In genomic region chr1:175639072-175639471, GRCm38 (mm10) we compare ENCODE assay signal across 35 mouse cellular contexts. TPM values are rescaled to one million over a fixed set of nuclear protein-coding genes. Genes with fewer than 3 reads are reported as not detected.
"Had no signal": no experiment of that assay in that cellular context is flagged by ENCODE, and none has a peak within 500 bp of the region (broad histone marks: within the 10 kb centered on the region; RNA-seq: fewer than 3 reads in every experiment).

No protein-coding gene starts in this region.

- H3K4me3 ChIP-seq: heart, adult 2 months; heart, embryonic 13.5 days; heart, embryonic 15.5 days; hindbrain, embryonic 13.5 days; hindbrain, embryonic 15.5 days; kidney, embryonic 15.5 days; layer of hippocampus, adult 2 months; left cerebral cortex, adult 2 months; limb, embryonic 10.5 days; limb, embryonic 12.5 days had no signal

- H3K9me3 ChIP-seq: heart, embryonic 13.5 days; heart, embryonic 15.5 days; hindbrain, embryonic 13.5 days; hindbrain, embryonic 15.5 days; kidney, embryonic 15.5 days; limb, embryonic 10.5 days; limb, embryonic 12.5 days had no signal

- H3K27ac ChIP-seq: heart, adult 2 months; heart, embryonic 13.5 days; heart, embryonic 15.5 days; hindbrain, embryonic 13.5 days; hindbrain, embryonic 15.5 days; hindbrain, postnatal 0 days; kidney, embryonic 15.5 days; kidney, postnatal 0 days; layer of hippocampus, adult 2 months; left cerebral cortex, adult 2 months; limb, embryonic 10.5 days; limb, embryonic 12.5 days had no signal

- H3K4me2 ChIP-seq: heart, embryonic 11.5 days; heart, embryonic 13.5 days; heart, embryonic 15.5 days; hindbrain, embryonic 13.5 days; hindbrain, embryonic 15.5 days; kidney, embryonic 15.5 days; limb, embryonic 12.5 days had no signal

- H3K36me3 ChIP-seq: heart, embryonic 13.5 days; heart, embryonic 15.5 days; hindbrain, embryonic 13.5 days; hindbrain, embryonic 15.5 days; kidney, embryonic 15.5 days; limb, embryonic 10.5 days; limb, embryonic 12.5 days had no signal

- H3K27me3 ChIP-seq: heart, embryonic 13.5 days; heart, embryonic 15.5 days; hindbrain, embryonic 13.5 days; hindbrain, embryonic 15.5 days; kidney, embryonic 15.5 days; limb, embryonic 12.5 days had no signal

- ATAC-seq: forebrain, postnatal 0 days; hindbrain, postnatal 0 days; intestine, embryonic 16.5 days had no signal

- H3K9ac ChIP-seq: forebrain, postnatal 0 days; heart, embryonic 13.5 days; heart, embryonic 15.5 days; hindbrain, embryonic 13.5 days; hindbrain, embryonic 15.5 days; kidney, embryonic 15.5 days; limb, embryonic 12.5 days had no signal

- DNase-seq: forebrain, postnatal 0 days; gastrocnemius, postnatal 14 days; gastrocnemius, postnatal 36 days; heart, adult 2 months; heart, postnatal 14 days; heart, postnatal 36 days; kidney, adult 11 months; kidney, adult 2 months; kidney, adult 9 months; kidney, postnatal 25 days; kidney, postnatal 4 days; liver had no signal

- H3K4me1 ChIP-seq: heart, embryonic 13.5 days; heart, embryonic 15.5 days; hindbrain, embryonic 13.5 days; hindbrain, embryonic 15.5 days; kidney, embryonic 15.5 days; limb, embryonic 10.5 days; limb, embryonic 12.5 days had no signal

RNA-seq across cellular contexts. Expression of gene Kmo, which starts 18.9 kb away (rescaled TPM):
- total RNA-seq: forebrain, postnatal 0 days; layer of hippocampus, postnatal 10 days; layer of hippocampus, postnatal 25 days; left cerebral cortex, postnatal 14 days had no signal
- polyA plus RNA-seq: forebrain, postnatal 0 days; hindbrain, embryonic 15.5 days; limb, embryonic 10.5 days had no signal

RNA-seq across cellular contexts. Expression of gene Wdr64, which starts 59.3 kb away (rescaled TPM):
- total RNA-seq: forebrain, postnatal 0 days; gastrocnemius, adult 18-20 months; gastrocnemius, adult 8-10 months; gastrocnemius, postnatal 14 days; gastrocnemius, postnatal 36 days; heart, adult 2 months; heart, postnatal 14 days; heart, postnatal 36 days; hematopoietic stem cell, adult 5-6 weeks; hindbrain, postnatal 0 days; layer of hippocampus, adult 2 months; layer of hippocampus, postnatal 10 days; layer of hippocampus, postnatal 25 days; left cerebral cortex, adult 2 months; left cerebral cortex, postnatal 36 days had no signal
- polyA plus RNA-seq: forebrain, postnatal 0 days; heart, adult 2 months; heart, embryonic 11.5 days; heart, embryonic 13.5 days; heart, embryonic 15.5 days; heart, postnatal 0 days; hindbrain, embryonic 13.5 days; hindbrain, embryonic 15.5 days; hindbrain, postnatal 0 days; intestine, embryonic 14.5 days; intestine, embryonic 16.5 days; kidney, postnatal 0 days; limb, embryonic 10.5 days; limb, embryonic 12.5 days; limb, embryonic 14.5 days had no signal
